Mouse (Mus musculus) midbrain, embryonic 11.5 days (tissue): ENCODE measurements around the gene Zfp207. TPM values are rescaled to one million over a fixed set of nuclear protein-coding genes. Genes with fewer than 3 reads are reported as not detected.

ENCODE experiments used
- ATAC-seq: fragments of 200-750 bp; cut with Nextera tagmentation; 2 replicates; pipeline ENCODE4 v1.8.0; 2017; ENCODE audit warnings: moderate TSS enrichment, moderate library complexity; ENCODE audit not compliant: low FRiP score
- DNase-seq: peaks from one replicate; pipeline ENCODE4 v3.0.0; 2015; ENCODE audit warnings: low spot score; ENCODE audit errors: missing footprints
- H3K27ac ChIP-seq: fragments of 300-500 bp; sonication (generic); 2 replicates; pipeline ENCODE4 v1.5.1; 2014; ENCODE audit warnings: low read depth, low read length
- H3K27me3 ChIP-seq: fragments of 300-500 bp; sonication (generic); 2 replicates; pipeline ENCODE4 v1.6.1; 2014; ENCODE audit warnings: mild to moderate bottlenecking, low read length, moderate library complexity, mixed read lengths; ENCODE audit not compliant: control insufficient read depth, insufficient read depth
- H3K36me3 ChIP-seq: fragments of 300-500 bp; sonication (generic); 2 replicates; pipeline ENCODE4 v1.6.1; 2014; ENCODE audit warnings: mild to moderate bottlenecking, low read length, moderate library complexity, mixed read lengths; ENCODE audit not compliant: control insufficient read depth, insufficient read depth
- H3K4me1 ChIP-seq: fragments of 300-500 bp; sonication (generic); 2 replicates; pipeline ENCODE4 v1.6.1; 2014; ENCODE audit warnings: low read length; ENCODE audit not compliant: control insufficient read depth, insufficient read depth
- H3K4me2 ChIP-seq: fragments of 300-500 bp; sonication (generic); 2 replicates; pipeline ENCODE4 v1.6.1; 2014; ENCODE audit warnings: mild to moderate bottlenecking, moderate library complexity
- H3K4me3 ChIP-seq: fragments of 300-500 bp; sonication (generic); 2 replicates; pipeline ENCODE4 v1.5.1; 2014; ENCODE audit warnings: low read depth, low read length
- H3K9ac ChIP-seq: fragments of 300-500 bp; sonication (generic); 2 replicates; pipeline ENCODE4 v1.6.1; 2014; ENCODE audit warnings: low read length
- H3K9me3 ChIP-seq: fragments of 300-500 bp; sonication (generic); 2 replicates; pipeline ENCODE4 v1.6.1; 2016; ENCODE audit warnings: low read length; ENCODE audit not compliant: control insufficient read depth
- WGBS: fragments of 180-500 bp; shearing (Covaris S2); extraction: QIAGEN DNeasy Blood & Tissue Kit; methylation state at CpG from one replicate; pipeline ENCODE4 v1.1.7; 2014; 5-methylcytosine and 5-hydroxymethylcytosine counted together
- polyA plus RNA-seq: library from polyadenylated mRNA; unstranded; fragments of >200 nt; fragmentation: Nextera tagmentation; extraction: Ambion mirVana; gene quantifications from 2 replicates; pipeline ENCODE4 v1.2.1, GENCODE M21; 2014

Gene Zfp207
- polyA plus RNA-seq, 1 experiment from 2014 or later = 338 TPM

GRCm38 (mm10) chr11:80449859-80450258, 66.8 kb downstream of the Zfp207 start:
- Histone ChIP-seq H3K4me1 (no peaks in the 10 kb centered on the region), H3K9me3 (no peaks in the 10 kb centered on the region), H3K4me2 (no peak overlapping the region), H3K27ac (no peak overlapping the region), H3K27me3 (no peaks in the 10 kb centered on the region), H3K9ac (no peak overlapping the region), H3K36me3 (peaks cover 6% of the 10 kb centered on the region; the same call in 1 of the 2 replicates), H3K4me3 (no peak overlapping the region)
- no peak for DNase-seq
- ATAC-seq = no peak
- WGBS = 97% methylated on average over 2 of the region's 2 CpGs

GRCm38 (mm10) chr11:80452242-80452641, 69.2 kb downstream of the Zfp207 start:
- no peak overlapping the region for H3K9ac ChIP-seq
- H3K27ac ChIP-seq = no peak overlapping the region
- H3K9me3 ChIP-seq = no peaks in the 10 kb centered on the region
- 92% methylated on average over 3 of the region's 3 CpGs for WGBS
- no peak for ATAC-seq
- no peaks in the 10 kb centered on the region for H3K27me3 ChIP-seq
- H3K4me3 ChIP-seq = no peak overlapping the region
- DNase-seq = no peak
- H3K36me3 ChIP-seq = peaks cover 6% of the 10 kb centered on the region; the same call in 1 of the 2 replicates
- no peak overlapping the region for H3K4me2 ChIP-seq
- no peaks in the 10 kb centered on the region for H3K4me1 ChIP-seq

- Histone ChIP-seq H3K9ac (no peak overlapping the region), H3K9me3 (no peaks in the 10 kb centered on the region), H3K27ac (no peak overlapping the region), H3K4me3 (no peak overlapping the region), H3K4me1 (no peaks in the 10 kb centered on the region), H3K27me3 (no peaks in the 10 kb centered on the region), H3K4me2 (no peak overlapping the region), H3K36me3 (peaks cover 5% of the 10 kb centered on the region; the same call in 1 of the 2 replicates)
- WGBS = 90% methylated on average over 1 of the region's 1 CpGs
- no peak for DNase-seq
- no peak for ATAC-seq
Measured at GRCm38 (mm10) chr11:80453198-80453597, 70.1 kb downstream of the Zfp207 start.

Other genes starting within 250 kb of the Zfp207 start
- gene Tefm, start 241.1 kb upstream of the Zfp207 start, polyA plus RNA-seq = 29.7 and 30.3 TPM in 2 replicates
- gene Adap2, start 229.2 kb upstream of the Zfp207 start, polyA plus RNA-seq = 1.6 and 1.8 TPM in 2 replicates
- gene Rnf135, start 199.4 kb upstream of the Zfp207 start, polyA plus RNA-seq = 2.1 and 2.8 TPM in 2 replicates
- gene Rhot1, start 174.3 kb upstream of the Zfp207 start, polyA plus RNA-seq = 66.0 and 79.2 TPM in 2 replicates
- gene Rhbdl3, start 82.4 kb upstream of the Zfp207 start, polyA plus RNA-seq = 14.9 and 15.2 TPM in 2 replicates
- gene 5730455P16Rik, start 5.2 kb upstream of the Zfp207 start, polyA plus RNA-seq = 21.6 and 26.5 TPM in 2 replicates
- gene Psmd11, start 45.3 kb downstream of the Zfp207 start, polyA plus RNA-seq = 347 and 375 TPM in 2 replicates
- gene Cdk5r1, start 93.7 kb downstream of the Zfp207 start, polyA plus RNA-seq = 16.3 and 16.6 TPM in 2 replicates